8 mouse cellular contexts compared by ENCODE assay signal in the genomic region with DNA sequence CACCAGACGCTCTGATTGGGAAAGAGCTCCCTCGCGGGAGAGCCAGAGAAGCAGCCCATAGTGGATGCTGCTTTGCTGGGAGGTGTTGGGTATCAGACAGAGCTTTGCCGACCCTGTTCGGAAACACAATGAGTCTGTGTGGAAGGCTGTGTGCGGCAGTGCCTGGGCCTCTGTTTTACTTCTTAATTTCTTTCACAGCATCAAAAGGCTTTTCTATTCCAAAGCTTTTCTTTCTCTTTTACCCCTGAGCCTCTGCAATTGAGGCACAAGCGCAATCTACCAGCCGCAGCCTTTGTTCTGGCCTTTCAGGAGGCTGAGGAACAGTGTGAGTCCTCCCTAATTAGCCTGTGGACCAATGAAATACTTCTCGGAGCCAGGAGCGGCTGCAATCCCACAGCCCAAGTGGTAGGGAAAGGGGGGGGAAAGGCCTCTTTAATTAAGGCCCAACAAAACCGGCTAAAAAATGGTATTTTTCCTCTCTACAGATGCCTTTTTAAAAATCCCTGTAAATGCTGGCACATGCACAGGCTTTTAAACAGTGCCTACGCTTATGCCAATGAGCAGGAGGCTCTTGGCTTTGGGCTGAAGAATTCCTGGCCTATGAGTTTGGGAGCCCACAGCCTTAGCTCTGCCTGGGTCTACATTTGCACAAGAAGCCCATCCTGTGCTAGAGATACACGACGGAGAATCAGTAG.
DNase-seq lines count a peak whose midpoint lies in the region; ATAC-seq and TF ChIP-seq lines count a peak whose summit lies in the region.

No protein-coding gene starts in this region.

- H3K9me3 ChIP-seq in intestine, embryonic 14.5 days (ENCODE audit: control insufficient read depth, low read length), result no peaks in the 10 kb centered on the region
- no peaks in the 10 kb centered on the region for H3K9me3 ChIP-seq in intestine, postnatal 0 days (ENCODE audit: control insufficient read depth)
- H3K9me3 ChIP-seq in heart, embryonic 15.5 days (replicated peaks), result no peaks in the 10 kb centered on the region
- H3K9me3 ChIP-seq in neural tube, embryonic 13.5 days, result no peaks in the 10 kb centered on the region

- peaks cover 13% of the 10 kb centered on the region; the same call in 1 of the 2 replicates for H3K4me1 ChIP-seq in intestine, embryonic 14.5 days (replicated peaks; ENCODE audit: control insufficient read depth, insufficient read depth, low read length)
- H3K4me1 ChIP-seq in intestine, postnatal 0 days (replicated peaks; ENCODE audit: control insufficient read depth, insufficient read depth, low read length), result no peaks in the 10 kb centered on the region
- H3K4me1 ChIP-seq in heart, embryonic 15.5 days (replicated peaks), result peaks cover 10% of the 10 kb centered on the region
- peaks cover 31% of the 10 kb centered on the region for H3K4me1 ChIP-seq in neural tube, embryonic 13.5 days (replicated peaks)

- no peaks in the 10 kb centered on the region for H3K27me3 ChIP-seq in intestine, embryonic 14.5 days (replicated peaks; ENCODE audit: control insufficient read depth, insufficient read depth, low read length)
- H3K27me3 ChIP-seq in intestine, postnatal 0 days (replicated peaks; ENCODE audit: control insufficient read depth, insufficient read depth, low read length), result no peaks in the 10 kb centered on the region
- no peaks in the 10 kb centered on the region for H3K27me3 ChIP-seq in heart, embryonic 15.5 days
- H3K27me3 ChIP-seq in neural tube, embryonic 13.5 days, result no peaks in the 10 kb centered on the region

- H3K27ac ChIP-seq in intestine, embryonic 14.5 days (ENCODE audit: low read depth), result no peak overlapping the region
- H3K27ac ChIP-seq in intestine, postnatal 0 days (ENCODE audit: low read depth, low read length), result no peak overlapping the region
- H3K27ac ChIP-seq in heart, embryonic 15.5 days, result no peak overlapping the region
- H3K27ac ChIP-seq in neural tube, embryonic 13.5 days (replicated peaks), result peak overlapping the region; percentile 87

- H3K4me3 ChIP-seq in intestine, embryonic 14.5 days (ENCODE audit: low read depth, low read length), result no peak overlapping the region
- H3K4me3 ChIP-seq in intestine, postnatal 0 days (ENCODE audit: low read depth, low read length), result no peak overlapping the region
- peak overlapping the region; percentile 15 for H3K4me3 ChIP-seq in heart, embryonic 15.5 days
- H3K4me3 ChIP-seq in neural tube, embryonic 13.5 days, result no peak overlapping the region

- peak overlapping the region; percentile 2; the same call in 1 of the 2 replicates for H3K9ac ChIP-seq in intestine, embryonic 14.5 days (ENCODE audit: low read length)
- H3K9ac ChIP-seq in intestine, postnatal 0 days (ENCODE audit: low read depth, low read length), result no peak overlapping the region
- H3K9ac ChIP-seq in heart, embryonic 15.5 days, result no peak overlapping the region
- peak overlapping the region; percentile 55 for H3K9ac ChIP-seq in neural tube, embryonic 13.5 days

- H3K4me2 ChIP-seq in intestine, embryonic 14.5 days (ENCODE audit: low read length), result 0 out of 2 replicates have a peak overlapping the region, but pooled peaks have one; percentile 2
- H3K4me2 ChIP-seq in intestine, postnatal 0 days (replicated peaks; ENCODE audit: low read depth), result no peak overlapping the region
- peak overlapping the region; percentile 50 for H3K4me2 ChIP-seq in heart, embryonic 15.5 days
- peak overlapping the region; percentile 40 for H3K4me2 ChIP-seq in neural tube, embryonic 13.5 days

- no peak for ATAC-seq in intestine, embryonic 14.5 days (replicated peaks; ENCODE audit: low FRiP score, low TSS enrichment, low read depth)
- ATAC-seq in intestine, postnatal 0 days, result no peak
- no peak for ATAC-seq in heart, embryonic 15.5 days (replicated peaks; ENCODE audit: insufficient number of reproducible peaks, insufficient read depth, low FRiP score, low read depth)
- ATAC-seq in neural tube, embryonic 13.5 days (ENCODE audit: low read depth), result peak; percentile 94
- no peak for ATAC-seq in megakaryocyte-erythroid progenitor cell, adult 5-6 weeks (replicated peaks; ENCODE audit: low FRiP score, low TSS enrichment, poor library complexity, severe bottlenecking)

- TF ChIP-seq CTCF in intestine, postnatal 0 days (IDR thresholded peaks at IDR 0.05; ENCODE audit: low read depth), result no peak

- H3K36me3 ChIP-seq in intestine, embryonic 14.5 days (ENCODE audit: control insufficient read depth, insufficient read depth, low read length), result no peaks in the 10 kb centered on the region
- H3K36me3 ChIP-seq in intestine, postnatal 0 days (ENCODE audit: control insufficient read depth, insufficient read depth), result no peaks in the 10 kb centered on the region
- H3K36me3 ChIP-seq in heart, embryonic 15.5 days, result no peaks in the 10 kb centered on the region
- H3K36me3 ChIP-seq in neural tube, embryonic 13.5 days, result no peaks in the 10 kb centered on the region

- 23% methylated on average over 14 of the region's 14 CpGs for WGBS in intestine, embryonic 14.5 days
- 48% methylated on average over 14 of the region's 14 CpGs for WGBS in intestine, postnatal 0 days
- 17% methylated on average over 14 of the region's 14 CpGs for WGBS in heart, embryonic 15.5 days
- WGBS in neural tube, embryonic 13.5 days, result 3% methylated on average over 14 of the region's 14 CpGs

- DNase-seq in intestine, embryonic 14.5 days (ENCODE audit: low spot score), result no peak
- peak; percentile 81 for DNase-seq in embryo, embryonic 11 days
- DNase-seq in left cerebral cortex, adult 8-10 months (ENCODE audit: low spot score in 2 of 2), result peak; percentile 5 to 50
- DNase-seq in thymus, postnatal 36 days, result no peak

Comparison
In these comparisons a context has a peak if more than half of its experiments do, and no peak if none do; other contexts are left out.
1. H3K9ac ChIP-seq: peak in intestine, embryonic 14.5 days (single experiment) and neural tube, embryonic 13.5 days (single experiment); none in intestine, postnatal 0 days (single experiment) and heart, embryonic 15.5 days (single experiment).
2. DNase-seq: peak in embryo, embryonic 11 days (single experiment) and left cerebral cortex, adult 8-10 months (2 of 2); none in intestine, embryonic 14.5 days (single experiment) and thymus, postnatal 36 days (0 of 2).